Mouse (Mus musculus) kidney, embryonic 15.5 days (tissue): ENCODE measurements around the gene Ginm1. TPM values are rescaled to one million over a fixed set of nuclear protein-coding genes. Genes with fewer than 3 reads are reported as not detected.
A peak's percentile ranks its signal among the peaks of the same experiment; 100 is the strongest.

ENCODE experiments used
- ATAC-seq: fragments of 200-750 bp; cut with Nextera tagmentation; replicated peaks from 2 replicates; pipeline ENCODE4 v1.8.0; 2017; ENCODE audit warnings: moderate TSS enrichment; ENCODE audit not compliant: low FRiP score
- H3K27ac ChIP-seq: fragments of 300-500 bp; sonication (generic); 2 replicates; pipeline ENCODE4 v1.5.1; 2015; ENCODE audit warnings: mild to moderate bottlenecking, inconsistent platforms
- H3K27me3 ChIP-seq: fragments of 300-500 bp; sonication (generic); 2 replicates; pipeline ENCODE4 v1.6.1; 2015; ENCODE audit warnings: inconsistent platforms
- H3K36me3 ChIP-seq: fragments of 300-500 bp; sonication (generic); 2 replicates; pipeline ENCODE4 v1.6.1; 2015; ENCODE audit warnings: inconsistent platforms
- H3K4me1 ChIP-seq: fragments of 300-500 bp; sonication (generic); 2 replicates; pipeline ENCODE4 v1.6.1; 2015; ENCODE audit warnings: inconsistent platforms
- H3K4me2 ChIP-seq: fragments of 300-500 bp; sonication (generic); 2 replicates; pipeline ENCODE4 v1.6.1; 2015; ENCODE audit warnings: moderate library complexity, mild to moderate bottlenecking, inconsistent platforms
- H3K4me3 ChIP-seq: fragments of 300-500 bp; sonication (generic); replicated peaks from 2 replicates; pipeline ENCODE4 v1.5.1; 2015; ENCODE audit warnings: mild to moderate bottlenecking, inconsistent platforms
- H3K9ac ChIP-seq: fragments of 300-500 bp; sonication (generic); 2 replicates; pipeline ENCODE4 v1.6.1; 2015; ENCODE audit warnings: mild to moderate bottlenecking, inconsistent platforms
- H3K9me3 ChIP-seq: fragments of 300-500 bp; sonication (generic); replicated peaks from 2 replicates; pipeline ENCODE4 v1.6.1; 2016; ENCODE audit warnings: inconsistent platforms
- WGBS: fragments of 180-500 bp; shearing (Covaris S2); methylation state at CpG from one replicate; pipeline ENCODE4 v1.1.7; 2015; ENCODE audit warnings: mixed read lengths; 5-methylcytosine and 5-hydroxymethylcytosine counted together
- polyA plus RNA-seq: library from polyadenylated mRNA; unstranded; fragments of >200 nt; fragmentation: Nextera tagmentation; extraction: Ambion mirVana; gene quantifications from 2 replicates; pipeline ENCODE4 v1.2.1, GENCODE M21; 2015

Ginm1 gene
- polyA plus RNA-seq, 1 experiment from 2014 or later = 88.9 TPM

DNA sequence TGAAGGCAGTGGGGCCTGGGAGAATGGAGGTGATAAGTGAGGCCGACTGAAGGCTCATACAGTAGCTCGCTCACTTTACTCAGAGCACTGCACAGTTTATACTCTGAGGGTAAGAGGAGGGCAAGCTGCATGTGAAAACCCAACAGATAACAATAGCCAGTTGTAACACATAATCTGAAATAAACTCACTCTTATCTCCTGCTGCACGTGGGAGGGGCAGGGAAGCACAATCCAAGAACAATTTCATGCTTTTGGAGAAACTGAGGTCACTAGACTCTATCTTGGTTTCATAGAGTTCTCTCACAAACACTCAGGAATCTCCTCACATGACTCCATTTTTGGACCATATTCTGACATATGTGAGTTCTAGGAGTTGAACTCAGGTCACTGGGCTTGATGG, 8.6 kb upstream of the Ginm1 start:
- H3K4me3 ChIP-seq = no peak overlapping the region
- no peak overlapping the region for H3K27ac ChIP-seq
- H3K36me3 ChIP-seq = peaks cover 92% of the 10 kb centered on the region
- no peak for ATAC-seq
- H3K9ac ChIP-seq = no peak overlapping the region
- H3K4me2 ChIP-seq = no peak overlapping the region
- H3K27me3 ChIP-seq = no peaks in the 10 kb centered on the region
- WGBS = 87% methylated on average over 3 of the region's 3 CpGs
- H3K9me3 ChIP-seq = no peaks in the 10 kb centered on the region
- no peaks in the 10 kb centered on the region for H3K4me1 ChIP-seq

DNA sequence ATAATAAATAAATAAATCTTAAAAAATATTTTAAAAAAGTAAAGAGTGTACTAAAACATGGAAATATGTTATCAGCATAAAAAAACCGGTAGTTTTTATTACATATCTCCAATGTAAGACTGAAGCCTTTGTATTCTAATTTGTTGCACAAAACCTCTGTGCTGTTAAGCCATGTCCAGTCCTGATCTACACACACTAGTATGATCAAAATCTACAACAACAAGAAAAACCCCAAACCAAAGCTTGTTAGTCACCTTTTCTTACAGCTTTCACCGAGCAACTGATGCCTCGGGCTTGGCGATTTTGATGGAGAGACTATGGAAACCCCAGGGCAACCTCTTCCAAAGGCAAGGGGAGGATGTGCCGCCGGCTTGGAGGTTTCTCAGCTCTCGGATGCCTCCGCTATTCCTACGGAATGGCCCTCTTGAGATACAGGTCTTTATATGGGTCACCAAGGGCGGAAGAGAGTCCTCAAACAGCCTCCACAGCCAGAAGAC, 322 bp downstream of the Ginm1 start:
- H3K27me3 ChIP-seq = no peaks in the 10 kb centered on the region
- peaks cover 37% of the 10 kb centered on the region for H3K36me3 ChIP-seq
- peak overlapping the region; percentile 76 for H3K9ac ChIP-seq
- H3K27ac ChIP-seq = peak overlapping the region; percentile 70; the same call in 1 of the 2 replicates
- peaks cover 14% of the 10 kb centered on the region for H3K4me1 ChIP-seq
- ATAC-seq = peak; percentile 44
- 0% methylated on average over 10 of the region's 10 CpGs for WGBS
- peak overlapping the region; percentile 78 for H3K4me2 ChIP-seq
- H3K4me3 ChIP-seq = peak overlapping the region; percentile 93
- no peaks in the 10 kb centered on the region for H3K9me3 ChIP-seq

DNA sequence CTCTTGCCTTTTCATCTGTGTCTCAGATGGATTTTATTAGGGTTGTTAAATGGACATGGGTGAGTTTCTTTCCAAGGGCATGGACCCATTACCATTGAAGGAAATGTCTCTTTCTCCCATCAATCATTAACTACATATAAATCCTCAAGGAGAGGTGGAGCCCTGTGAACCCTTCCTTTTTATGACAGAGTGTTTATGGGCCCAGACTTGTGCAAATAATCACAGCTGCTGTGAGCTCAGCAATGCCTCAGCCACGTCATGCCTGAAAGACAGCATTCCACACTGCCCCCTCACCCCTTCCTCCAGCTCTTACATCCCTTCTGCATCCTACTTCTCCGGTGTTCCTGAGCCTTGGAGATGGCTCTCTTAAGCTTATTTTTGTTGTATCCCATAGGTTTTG, 5.3 kb downstream of the Ginm1 start:
- H3K9me3 ChIP-seq = no peaks in the 10 kb centered on the region
- no peak for ATAC-seq
- no peaks in the 10 kb centered on the region for H3K27me3 ChIP-seq
- H3K27ac ChIP-seq = no peak overlapping the region
- H3K36me3 ChIP-seq = peaks cover 18% of the 10 kb centered on the region
- H3K9ac ChIP-seq = no peak overlapping the region
- peaks cover 4% of the 10 kb centered on the region for H3K4me1 ChIP-seq
- no peak overlapping the region for H3K4me3 ChIP-seq
- H3K4me2 ChIP-seq = no peak overlapping the region
- 44% methylated on average over 2 of the region's 2 CpGs for WGBS

DNA sequence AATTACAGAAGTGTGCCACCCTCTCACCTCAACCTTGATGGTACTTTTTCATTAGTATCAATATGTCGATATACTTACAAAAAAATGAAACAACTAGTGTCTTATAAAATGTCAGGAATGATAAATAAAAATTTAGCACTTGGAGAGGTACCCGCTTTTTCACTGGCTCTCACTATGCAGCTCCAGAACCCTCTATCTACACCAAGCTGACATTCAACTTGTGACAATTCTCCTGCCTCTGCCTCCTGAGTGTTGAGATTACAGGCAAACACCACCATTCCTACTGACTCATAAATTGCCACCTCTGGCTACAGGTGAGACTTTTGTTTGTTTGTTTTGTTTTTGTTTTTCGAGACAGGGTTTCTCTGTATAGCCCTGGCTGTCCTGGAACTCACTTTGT, 11.4 kb downstream of the Ginm1 start:
- 59% methylated on average over 3 of the region's 3 CpGs for WGBS
- Histone ChIP-seq H3K27ac (no peak overlapping the region), H3K9me3 (no peaks in the 10 kb centered on the region)

DNA sequence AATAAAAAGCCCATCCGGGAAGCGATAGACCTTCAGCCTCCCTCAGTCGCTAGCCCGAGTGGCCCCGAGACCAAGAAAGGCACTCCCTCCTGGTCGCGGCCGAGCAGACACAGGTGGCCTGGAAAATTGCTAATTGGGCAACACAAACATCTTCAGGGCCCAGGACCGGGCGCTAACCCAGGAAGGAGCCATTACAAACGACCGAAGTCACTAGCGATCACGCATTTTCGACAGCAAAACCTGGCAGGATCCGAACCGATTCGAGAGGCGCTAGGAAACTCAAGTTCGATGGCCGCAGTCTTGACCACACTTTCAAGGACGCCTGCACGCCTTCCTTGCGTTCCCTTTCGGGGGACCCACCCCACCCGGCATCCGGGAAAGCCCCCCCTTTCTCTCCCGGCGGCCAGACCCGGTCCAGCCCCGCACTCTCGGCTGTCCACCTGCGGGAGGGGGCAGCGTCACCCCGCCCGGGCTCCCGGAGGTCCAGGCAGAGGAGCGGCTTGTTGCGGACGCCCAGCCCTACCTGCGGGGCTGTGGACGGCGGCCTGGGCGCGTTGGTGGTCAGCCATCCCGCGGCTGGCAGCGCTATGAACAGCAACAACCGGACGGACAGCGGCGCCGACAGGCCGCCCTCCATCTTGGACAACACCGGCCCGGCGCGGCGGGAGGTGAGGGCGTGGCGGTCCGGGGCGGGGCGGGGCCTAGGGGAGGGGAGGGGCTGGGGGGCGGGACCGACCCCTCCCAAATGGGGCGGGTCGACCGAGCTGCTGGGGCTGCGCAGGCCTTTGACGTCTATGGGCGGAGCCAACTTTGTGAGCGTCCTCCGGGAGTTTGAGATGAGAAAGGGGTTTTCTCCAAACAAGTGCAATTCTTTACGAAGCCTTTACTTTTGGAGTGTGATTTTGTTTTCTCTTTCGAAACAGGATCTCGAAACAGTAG, 12.1 kb downstream of the Ginm1 start:
- Histone ChIP-seq H3K4me2 (peak overlapping the region; percentile 84), H3K4me3 (peak overlapping the region; percentile 99), H3K36me3 (peaks cover 29% of the 10 kb centered on the region), H3K27ac (peak overlapping the region; percentile 82), H3K9me3 (no peaks in the 10 kb centered on the region), H3K27me3 (no peaks in the 10 kb centered on the region), H3K9ac (peak overlapping the region; percentile 86), H3K4me1 (0 out of 2 replicates have a peak, but pooled peaks cover 12% of the 10 kb centered on the region)
- peak; percentile 95 for ATAC-seq
- WGBS = 1% methylated on average over 57 of the region's 77 CpGs

More for the DNA sequence above, 11.4 kb downstream of the Ginm1 start:
- Histone ChIP-seq H3K4me1 (0 out of 2 replicates have a peak, but pooled peaks cover 12% of the 10 kb centered on the region), H3K9ac (no peak overlapping the region; the same call in 1 of the 2 replicates), H3K36me3 (peaks cover 22% of the 10 kb centered on the region), H3K4me3 (peak overlapping the region; percentile 99), H3K4me2 (peak overlapping the region; percentile 84), H3K27me3 (no peaks in the 10 kb centered on the region)
- ATAC-seq = peak; percentile 38

DNA sequence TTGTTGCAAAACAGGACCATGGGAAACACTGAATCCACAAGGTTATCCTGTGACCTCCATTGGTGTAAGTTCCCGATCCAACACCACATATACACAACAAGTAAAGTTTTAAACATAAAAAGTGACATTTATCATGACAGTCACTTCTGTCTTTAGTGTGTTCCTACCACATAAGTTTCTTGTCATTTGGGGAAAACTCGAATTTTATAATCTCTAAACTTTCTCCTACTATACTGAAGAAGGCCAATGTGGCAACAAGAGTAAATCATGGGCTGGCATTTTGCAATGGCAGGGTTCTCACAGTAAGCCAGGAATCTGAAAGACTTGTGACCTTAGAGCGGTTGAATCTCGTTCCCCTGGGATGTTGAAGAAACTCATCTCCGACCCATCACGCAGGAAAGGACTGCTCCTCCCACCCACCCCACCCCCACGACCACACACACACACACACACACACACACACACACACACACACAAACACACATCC, 12.8 kb downstream of the Ginm1 start:
- H3K27me3 ChIP-seq = no peaks in the 10 kb centered on the region
- H3K27ac ChIP-seq = 0 out of 2 replicates have a peak overlapping the region, but pooled peaks have one; percentile 82
- H3K4me1 ChIP-seq = 0 out of 2 replicates have a peak, but pooled peaks cover 12% of the 10 kb centered on the region
- WGBS = 18% methylated on average over 7 of the region's 7 CpGs
- H3K36me3 ChIP-seq = peaks cover 36% of the 10 kb centered on the region
- no peak for ATAC-seq
- H3K9ac ChIP-seq = peak overlapping the region; percentile 86
- H3K4me2 ChIP-seq = peak overlapping the region; percentile 84
- peak overlapping the region; percentile 99 for H3K4me3 ChIP-seq
- H3K9me3 ChIP-seq = no peaks in the 10 kb centered on the region

DNA sequence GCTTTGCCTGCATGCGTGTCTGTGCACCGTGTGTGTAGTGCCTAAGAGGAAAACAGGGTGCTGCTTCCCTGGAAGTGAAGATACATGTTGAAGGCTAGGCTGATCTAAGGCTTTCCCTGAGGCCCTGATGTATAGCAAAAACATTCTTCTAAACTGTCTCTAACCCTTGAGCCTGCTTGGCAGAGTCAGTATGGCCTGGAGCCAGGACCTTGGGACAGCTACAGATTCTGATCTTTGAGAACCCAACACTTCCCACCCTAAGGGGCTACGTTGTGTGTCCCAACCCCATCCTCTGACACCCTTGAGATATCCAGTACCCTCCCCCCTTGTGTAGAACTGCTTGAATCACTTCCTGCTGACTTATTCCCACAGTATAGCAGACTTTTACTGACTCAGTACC, 14.3 kb downstream of the Ginm1 start:
- ATAC-seq = no peak
- Histone ChIP-seq H3K4me3 (no peak overlapping the region), H3K27me3 (no peaks in the 10 kb centered on the region), H3K9ac (no peak overlapping the region), H3K9me3 (no peaks in the 10 kb centered on the region), H3K4me2 (no peak overlapping the region), H3K4me1 (0 out of 2 replicates have a peak, but pooled peaks cover 12% of the 10 kb centered on the region), H3K36me3 (peaks cover 47% of the 10 kb centered on the region), H3K27ac (no peak overlapping the region)
- 93% methylated on average over 3 of the region's 3 CpGs for WGBS

DNA sequence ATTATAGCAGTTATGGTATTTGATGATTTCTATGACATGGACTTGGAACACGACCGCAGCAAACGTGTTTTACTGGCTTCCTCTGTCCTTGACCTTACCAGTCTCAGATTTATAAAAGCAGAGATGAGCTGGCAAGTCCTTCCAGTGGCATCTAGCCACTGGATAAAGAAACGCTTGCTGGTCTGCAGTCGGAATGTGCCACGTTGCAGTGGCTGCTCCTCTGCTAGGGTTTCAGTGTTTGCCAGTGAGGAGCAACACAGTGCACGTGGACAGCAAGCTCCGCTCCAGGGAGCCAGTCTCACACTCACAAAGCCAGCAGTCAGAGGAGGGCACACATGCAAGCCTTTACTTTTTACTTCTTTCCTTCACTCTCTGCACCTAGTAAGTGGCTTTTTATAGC, 17.2 kb downstream of the Ginm1 start:
- H3K36me3 ChIP-seq = peaks cover 77% of the 10 kb centered on the region

DNA sequence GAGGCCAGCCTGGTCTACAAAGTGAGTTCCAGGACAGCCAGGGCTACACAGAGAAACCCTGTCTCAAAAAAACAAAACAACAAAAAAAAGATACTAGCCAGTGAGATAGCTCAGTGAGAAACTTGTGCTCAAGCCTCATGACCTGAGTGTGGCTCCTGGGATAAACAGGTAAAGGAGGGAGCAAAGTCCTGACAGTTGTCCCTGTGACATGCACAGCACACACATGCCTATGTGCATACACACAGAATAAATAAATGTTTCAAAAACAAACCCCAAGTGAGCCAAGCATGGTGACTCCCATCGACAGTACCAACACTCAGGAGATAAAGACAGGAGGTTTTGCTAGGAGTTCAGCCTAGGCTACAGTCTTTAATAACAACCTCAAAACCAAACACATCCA, 19.9 kb downstream of the Ginm1 start:
- peaks cover 93% of the 10 kb centered on the region for H3K36me3 ChIP-seq

More for the DNA sequence above, 17.2 kb downstream of the Ginm1 start:
- H3K27me3 ChIP-seq = no peaks in the 10 kb centered on the region
- H3K4me1 ChIP-seq = 0 out of 2 replicates have a peak, but pooled peaks cover 9% of the 10 kb centered on the region
- no peak overlapping the region for H3K4me3 ChIP-seq
- H3K27ac ChIP-seq = no peak overlapping the region
- no peak overlapping the region for H3K4me2 ChIP-seq
- H3K9ac ChIP-seq = no peak overlapping the region
- H3K9me3 ChIP-seq = no peaks in the 10 kb centered on the region
- WGBS = 94% methylated on average over 8 of the region's 8 CpGs
- ATAC-seq = no peak

DNA sequence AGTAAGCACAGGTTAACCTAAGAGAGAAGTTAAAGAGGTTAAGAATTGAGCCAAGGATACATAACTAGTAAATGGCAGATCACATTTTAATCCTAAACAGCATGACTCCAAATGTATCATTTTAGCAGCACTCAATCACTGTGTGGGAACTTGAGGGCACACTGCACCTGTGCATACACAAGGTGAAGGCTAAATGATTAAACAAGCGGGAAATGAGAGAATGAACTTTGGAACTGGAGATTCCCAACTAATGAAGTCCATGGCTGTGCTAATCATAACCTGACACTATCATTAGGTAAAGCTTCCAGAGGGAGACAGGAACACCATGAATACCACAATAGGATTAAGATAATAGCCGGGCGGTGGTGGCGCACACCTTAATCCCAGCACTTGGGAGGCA, 20.3 kb downstream of the Ginm1 start:
- H3K4me1 ChIP-seq = no peaks in the 10 kb centered on the region
- no peak overlapping the region for H3K4me3 ChIP-seq
- 92% methylated on average over 4 of the region's 4 CpGs for WGBS
- H3K27me3 ChIP-seq = no peaks in the 10 kb centered on the region
- H3K9ac ChIP-seq = no peak overlapping the region
- no peak for ATAC-seq
- H3K36me3 ChIP-seq = peaks cover 91% of the 10 kb centered on the region
- no peaks in the 10 kb centered on the region for H3K9me3 ChIP-seq
- H3K4me2 ChIP-seq = no peak overlapping the region
- H3K27ac ChIP-seq = no peak overlapping the region

More for the DNA sequence above, 19.9 kb downstream of the Ginm1 start:
- no peak for ATAC-seq
- no peak overlapping the region for H3K4me2 ChIP-seq
- no peak overlapping the region for H3K4me3 ChIP-seq
- no peaks in the 10 kb centered on the region for H3K9me3 ChIP-seq
- no peaks in the 10 kb centered on the region for H3K27me3 ChIP-seq
- no peak overlapping the region for H3K27ac ChIP-seq
- 96% methylated on average over 1 of the region's 1 CpGs for WGBS
- H3K4me1 ChIP-seq = no peaks in the 10 kb centered on the region
- no peak overlapping the region for H3K9ac ChIP-seq

DNA sequence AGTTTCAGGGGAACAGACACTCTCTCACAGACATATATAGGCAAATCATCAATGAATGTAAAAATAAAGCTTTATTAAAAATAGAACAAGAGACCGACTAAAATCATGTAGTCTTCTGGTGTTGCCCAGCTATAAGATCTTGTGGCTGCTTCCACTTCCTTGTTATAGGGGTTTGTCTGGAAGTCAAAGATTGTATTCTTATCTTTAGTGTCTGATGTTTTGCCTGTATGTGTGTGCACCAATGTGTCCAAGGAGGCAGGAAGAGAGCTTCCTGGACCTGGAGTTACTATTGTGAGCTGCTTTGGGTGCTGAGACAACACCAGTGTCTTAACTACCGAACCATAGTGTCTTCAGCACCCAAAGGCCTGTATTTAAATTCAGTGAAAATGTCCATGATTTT, 35.1 kb downstream of the Ginm1 start:
- no peak overlapping the region for H3K4me2 ChIP-seq
- no peak overlapping the region for H3K9ac ChIP-seq
- no peaks in the 10 kb centered on the region for H3K9me3 ChIP-seq
- no peak overlapping the region for H3K4me3 ChIP-seq
- H3K36me3 ChIP-seq = peaks cover 89% of the 10 kb centered on the region
- 94% methylated on average over 2 of the region's 2 CpGs for WGBS
- ATAC-seq = no peak
- H3K27me3 ChIP-seq = no peaks in the 10 kb centered on the region
- no peaks in the 10 kb centered on the region for H3K4me1 ChIP-seq
- H3K27ac ChIP-seq = no peak overlapping the region

DNA sequence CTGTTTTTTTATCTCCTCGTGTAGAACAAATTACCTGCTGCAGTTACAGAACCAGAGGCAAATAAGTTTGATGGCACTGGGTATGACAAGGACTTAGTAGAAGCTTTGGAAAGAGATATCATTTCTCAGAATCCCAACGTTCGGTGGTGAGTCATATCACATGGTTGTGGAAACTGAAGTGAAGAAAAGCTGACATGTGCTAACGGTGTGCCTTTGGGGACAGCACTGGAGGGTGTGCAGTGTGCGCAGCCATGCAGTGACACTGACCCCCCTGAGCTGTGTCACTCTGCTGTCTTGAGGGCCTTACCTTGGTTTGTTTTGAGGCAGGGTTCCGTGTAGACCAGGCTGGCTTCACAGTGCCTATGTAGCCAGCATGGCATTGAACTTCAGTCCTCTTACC, 43.9 kb downstream of the Ginm1 start:
- Histone ChIP-seq H3K27ac (no peak overlapping the region), H3K36me3 (peaks cover 85% of the 10 kb centered on the region), H3K27me3 (no peaks in the 10 kb centered on the region), H3K9ac (no peak overlapping the region), H3K9me3 (no peaks in the 10 kb centered on the region), H3K4me2 (no peak overlapping the region), H3K4me1 (no peaks in the 10 kb centered on the region), H3K4me3 (no peak overlapping the region)
- WGBS = 90% methylated on average over 6 of the region's 6 CpGs
- ATAC-seq = no peak
